Mouse (Mus musculus) CD4-positive, CD25-positive, alpha-beta regulatory T cell, adult 4 months (primary cell): ENCODE measurements around the gene Rxra. TPM values are rescaled to one million over a fixed set of nuclear protein-coding genes. Genes with fewer than 3 reads are reported as not detected.

Source experiments
- ATAC-seq: one replicate; pipeline ENCODE4 v1.8.0; 2017
- polyA plus RNA-seq, 2 experiments: library from polyadenylated mRNA; unstranded; fragments of 100-300 nt; shearing (Covaris generic); gene quantifications; one replicate each; pipeline ENCODE4 v1.2.1; 2017

Gene Rxra
- polyA plus RNA-seq, 2 experiments from 2014 or later: 3.3 to 7.8 TPM

DNA sequence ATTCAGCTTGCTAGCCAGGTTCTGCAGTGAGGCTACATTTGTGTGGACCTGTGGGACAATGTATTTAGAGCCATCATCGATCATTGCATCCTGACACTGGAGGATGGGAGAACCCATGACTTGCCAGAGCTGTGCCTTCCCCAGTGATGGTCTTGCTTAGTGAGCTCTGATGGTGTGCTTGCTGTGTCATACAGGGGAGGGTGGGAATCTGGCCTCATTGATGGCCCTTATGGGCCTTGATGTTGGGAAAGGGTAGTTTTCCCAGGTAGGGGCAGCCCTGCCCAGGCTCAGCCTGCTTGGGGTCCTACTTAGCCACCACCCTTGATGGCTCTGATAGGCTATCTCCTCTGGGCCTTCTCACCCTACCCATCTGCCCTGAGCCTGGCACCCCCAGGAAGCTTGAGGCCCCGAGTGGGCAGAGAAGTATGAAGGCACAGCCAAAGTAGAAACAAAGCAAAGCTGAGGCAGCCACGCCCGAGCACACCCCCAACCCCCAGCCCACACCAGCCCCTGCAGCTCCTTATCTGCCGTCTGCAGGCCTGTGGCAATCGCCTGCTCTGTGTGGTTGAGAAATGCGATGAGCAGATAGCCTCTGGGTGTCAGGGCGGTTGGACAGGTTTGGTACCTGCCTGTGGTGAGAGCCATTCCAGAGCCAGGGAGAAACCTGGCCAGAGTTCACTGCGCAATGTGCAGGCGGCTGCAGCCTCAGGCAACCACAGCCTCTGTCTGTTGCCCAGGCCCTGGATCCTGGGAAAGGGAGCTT lies 26.8 kb downstream of the Rxra start:
- ATAC-seq: no peak

DNA sequence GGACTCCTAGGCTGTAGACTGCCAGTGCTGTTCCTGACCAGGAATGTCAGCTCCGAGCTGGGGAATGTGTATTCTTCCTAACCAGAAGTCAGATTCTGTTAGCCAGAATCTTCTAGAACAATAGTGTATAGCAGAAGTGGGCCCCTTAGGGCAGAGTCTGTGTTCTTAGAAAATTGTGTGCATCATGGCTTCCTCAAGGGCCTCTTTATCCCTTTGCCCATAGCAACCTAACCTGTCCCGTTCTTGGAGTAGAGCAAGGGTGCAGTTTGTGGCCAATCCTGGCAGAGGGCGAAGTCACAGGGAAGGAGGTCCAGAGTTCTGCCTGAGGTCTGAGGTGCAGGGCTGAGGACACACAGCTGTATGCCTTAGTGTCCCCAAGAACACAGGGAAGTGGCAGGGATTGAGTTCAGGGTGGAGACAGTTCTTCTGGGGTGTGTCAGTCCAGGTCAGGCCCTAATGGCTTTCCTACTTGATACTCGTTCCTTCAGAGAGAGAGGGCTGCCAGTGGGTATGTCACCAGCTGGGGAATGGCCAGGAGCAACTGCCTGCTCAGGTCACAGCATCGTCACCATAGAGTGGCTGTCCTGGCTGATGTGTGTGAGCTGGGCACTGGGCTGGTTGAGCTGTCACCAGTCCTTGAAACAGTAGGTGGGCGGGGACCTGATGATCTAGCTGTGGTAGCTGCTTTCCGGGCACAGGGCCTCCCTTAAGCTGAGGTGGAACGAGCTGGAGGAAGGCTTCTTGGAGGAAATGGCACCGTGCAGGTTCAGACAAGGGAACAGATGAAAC lies 27.8 kb downstream of the Rxra start:
- peak; percentile 54 for ATAC-seq

DNA sequence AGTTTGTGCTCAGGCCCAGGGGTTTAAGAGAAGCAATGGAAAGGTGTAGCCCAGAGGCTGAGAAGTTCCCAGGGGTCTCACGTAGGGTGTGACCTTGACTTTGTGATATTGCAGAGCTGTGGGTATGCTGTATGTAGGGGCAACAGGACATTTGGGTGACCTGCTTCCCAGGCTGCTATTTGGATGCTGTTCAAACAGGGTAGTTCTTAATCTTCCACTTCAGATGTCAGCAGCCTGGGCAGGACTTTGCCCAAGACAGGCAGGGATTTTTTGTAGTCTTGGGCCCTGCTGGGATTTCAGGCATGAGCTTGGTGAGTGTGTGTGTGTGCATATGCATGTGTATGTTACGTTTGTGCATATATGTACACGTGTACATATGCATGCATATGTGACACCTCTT lies 28.4 kb downstream of the Rxra start:
- no peak for ATAC-seq

DNA sequence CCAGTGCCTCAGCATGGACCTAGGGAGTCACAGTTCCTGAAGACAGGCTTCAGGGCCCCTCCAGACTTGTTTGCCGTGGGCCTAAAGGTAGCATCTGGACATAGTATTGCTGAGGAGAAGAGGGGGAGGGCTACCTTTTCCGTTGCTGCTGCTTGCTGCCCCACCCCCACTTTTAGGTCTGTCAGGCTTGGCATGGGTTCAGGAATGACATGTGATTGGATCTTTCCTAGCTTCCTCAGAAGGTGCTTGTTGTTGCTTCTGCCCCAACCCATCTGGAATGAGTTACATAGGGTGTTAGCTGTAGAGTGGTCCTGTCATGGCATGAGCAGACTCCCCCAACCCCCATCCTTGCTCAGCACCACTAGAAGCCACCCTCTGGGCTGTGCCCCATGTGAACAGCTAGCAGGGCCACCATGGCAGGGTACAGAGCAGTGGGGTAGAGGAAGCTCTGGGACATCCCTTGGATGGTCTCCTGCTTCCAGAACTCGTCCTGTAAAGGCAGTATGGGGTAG lies 34.7 kb downstream of the Rxra start:
- no peak for ATAC-seq

DNA sequence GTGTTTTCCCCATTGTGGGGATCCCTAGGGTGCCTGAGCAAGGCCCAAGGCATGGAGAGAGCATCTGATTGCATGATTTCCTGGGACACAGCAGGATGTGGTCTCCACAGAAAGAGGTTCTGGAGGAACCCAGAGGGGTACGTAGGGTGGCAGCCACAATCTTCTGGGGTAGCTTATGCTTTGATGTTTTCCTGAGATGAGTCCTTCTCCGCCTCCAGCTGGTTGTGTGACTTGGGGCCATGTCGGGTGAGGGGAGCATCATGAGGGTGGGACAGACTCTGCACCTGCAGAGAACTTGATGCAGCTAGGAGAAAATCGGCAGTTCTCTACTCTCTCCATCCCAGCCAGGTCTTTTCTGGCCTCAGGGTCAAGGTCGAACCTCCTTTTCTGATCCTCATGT lies 36.4 kb downstream of the Rxra start:
- no peak for ATAC-seq

DNA sequence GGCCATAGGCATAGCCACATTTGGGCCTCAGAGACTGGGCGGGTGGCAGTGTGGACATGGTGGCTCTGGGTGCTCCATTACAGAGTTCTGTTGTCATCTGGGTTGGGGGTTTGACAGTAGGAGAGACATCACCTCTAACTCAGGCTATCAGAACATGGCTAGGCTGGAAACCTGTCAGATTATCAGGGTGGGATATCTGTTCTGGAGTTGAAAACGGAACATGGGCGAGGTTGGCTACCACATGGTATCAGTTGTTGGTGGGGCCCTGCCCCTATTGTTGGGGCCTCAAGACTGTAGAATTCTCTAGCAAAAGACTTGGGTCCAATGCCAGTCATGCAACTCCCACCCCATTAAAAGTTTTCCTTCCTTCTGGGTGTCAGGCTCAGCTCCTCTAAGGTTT lies 37.1 kb downstream of the Rxra start:
- no peak for ATAC-seq

DNA sequence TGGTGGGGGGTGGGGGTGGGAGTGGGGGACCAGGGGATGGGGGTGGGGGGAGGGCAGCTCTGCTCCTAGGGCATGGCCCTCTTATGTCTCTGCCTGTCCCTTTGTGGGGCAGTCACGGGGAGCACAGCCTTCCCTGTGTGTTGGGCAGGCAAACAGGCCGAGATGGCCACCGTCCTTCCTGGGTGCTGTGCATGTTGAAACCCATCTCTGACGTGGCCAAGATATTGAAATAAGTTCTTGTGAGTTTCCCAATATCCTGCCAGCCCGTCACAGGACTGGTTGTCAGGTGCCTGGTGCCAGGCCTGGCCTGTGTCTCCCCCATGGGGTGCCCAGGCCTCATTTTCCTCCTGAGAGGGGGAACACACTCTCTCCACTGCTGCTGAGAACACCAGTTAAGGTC lies 37.9 kb downstream of the Rxra start:
- ATAC-seq: no peak

DNA sequence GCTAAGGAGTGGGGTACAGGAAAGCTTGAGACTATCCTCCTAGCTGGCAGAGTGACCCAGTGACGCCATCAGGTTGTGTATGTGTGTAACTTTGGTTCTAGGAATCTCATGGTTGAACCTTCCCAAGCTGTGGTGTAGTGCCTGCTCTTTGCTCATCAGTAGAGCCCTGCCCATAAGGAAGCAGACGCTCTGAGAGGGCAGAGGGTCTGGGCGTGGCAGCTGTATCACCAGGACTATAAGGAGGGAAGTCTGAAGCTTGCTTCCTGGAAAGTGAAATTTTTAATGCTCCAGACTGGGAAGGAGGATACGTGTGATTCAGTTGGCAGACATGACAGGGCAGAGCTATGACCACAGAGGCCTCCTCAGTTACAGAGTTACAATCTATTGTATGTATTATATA lies 39.0 kb downstream of the Rxra start:
- ATAC-seq: no peak

DNA sequence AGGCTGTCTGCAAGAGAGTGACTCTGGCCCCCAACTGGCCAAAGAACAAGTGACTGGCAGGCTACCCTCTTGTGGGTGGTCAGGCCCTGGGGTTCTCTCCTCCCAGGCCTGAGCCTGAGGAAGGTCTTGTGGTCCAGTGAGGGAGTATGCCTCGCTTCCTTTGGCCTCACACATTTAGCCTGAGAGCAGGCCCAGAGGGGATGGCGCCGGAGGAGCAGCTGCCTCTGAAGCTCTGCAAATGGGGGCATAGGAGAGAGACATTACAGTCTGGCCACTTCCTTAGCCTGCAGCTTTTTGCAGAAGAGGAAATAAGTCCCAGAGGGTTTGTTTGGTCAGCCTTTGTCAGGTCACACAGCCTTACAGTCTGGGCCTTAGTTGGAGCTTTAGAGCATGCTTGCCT lies 40.1 kb downstream of the Rxra start:
- no peak for ATAC-seq

DNA sequence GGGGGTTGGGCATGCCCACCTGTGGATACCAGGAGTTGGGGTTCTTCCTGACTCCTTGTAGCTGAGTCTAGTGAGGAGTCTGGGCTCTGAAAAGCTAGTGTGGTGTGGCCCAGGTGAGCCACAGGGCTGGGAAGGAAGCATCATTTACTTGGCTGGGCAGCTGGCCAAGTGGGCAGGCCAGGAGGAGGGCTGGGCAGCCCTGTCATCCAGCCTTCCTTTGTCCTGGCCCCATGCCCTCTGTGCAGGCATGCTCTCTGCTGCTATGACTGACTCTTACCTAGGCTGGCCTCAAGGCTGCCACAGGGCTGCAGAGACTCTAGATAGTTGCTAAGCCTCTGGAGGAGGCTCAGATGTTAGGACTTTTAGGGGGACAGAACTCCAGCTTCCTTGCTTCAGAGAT lies 42.0 kb downstream of the Rxra start:
- no peak for ATAC-seq

DNA sequence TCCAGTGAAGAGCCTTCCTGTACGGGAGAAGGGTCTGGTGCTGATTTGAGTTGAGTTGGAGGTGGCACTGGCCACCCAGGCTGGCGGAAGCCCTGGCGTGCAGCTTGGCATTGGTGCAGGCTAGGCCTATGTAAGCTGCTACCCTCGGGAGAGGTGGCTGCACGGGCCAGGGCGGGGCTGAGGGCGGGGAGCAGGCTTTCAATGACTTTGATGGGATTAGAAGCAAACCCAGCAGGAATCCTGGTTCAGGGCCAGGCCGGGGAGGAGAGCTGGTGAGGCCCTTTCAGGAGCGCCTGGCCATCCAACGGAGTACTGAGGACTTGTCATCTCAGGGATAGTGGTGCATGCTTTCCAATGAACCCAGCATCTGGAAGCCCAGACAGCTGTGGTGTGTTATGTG lies 43.4 kb downstream of the Rxra start:
- ATAC-seq: no peak

DNA sequence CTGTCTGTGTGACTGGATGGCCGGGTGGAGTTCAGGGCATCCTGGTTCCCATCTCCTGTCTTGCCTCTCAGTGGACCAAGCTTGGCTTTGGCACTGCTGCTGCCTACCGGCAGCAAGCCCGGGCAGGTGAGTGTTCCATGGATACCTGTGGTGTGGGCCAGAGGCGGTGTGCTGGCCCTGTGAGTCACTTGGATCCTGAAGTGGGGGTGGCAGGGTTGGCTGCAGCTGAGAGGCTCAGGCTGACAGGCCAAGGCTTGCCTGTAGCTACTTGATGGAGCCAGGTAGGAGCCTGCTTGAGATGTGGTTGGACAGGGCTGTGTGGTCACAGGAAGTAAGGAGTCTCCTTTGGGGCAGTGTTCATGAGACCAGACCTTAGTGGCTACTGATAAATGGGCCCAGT lies 45.4 kb downstream of the Rxra start:
- ATAC-seq: no peak

DNA sequence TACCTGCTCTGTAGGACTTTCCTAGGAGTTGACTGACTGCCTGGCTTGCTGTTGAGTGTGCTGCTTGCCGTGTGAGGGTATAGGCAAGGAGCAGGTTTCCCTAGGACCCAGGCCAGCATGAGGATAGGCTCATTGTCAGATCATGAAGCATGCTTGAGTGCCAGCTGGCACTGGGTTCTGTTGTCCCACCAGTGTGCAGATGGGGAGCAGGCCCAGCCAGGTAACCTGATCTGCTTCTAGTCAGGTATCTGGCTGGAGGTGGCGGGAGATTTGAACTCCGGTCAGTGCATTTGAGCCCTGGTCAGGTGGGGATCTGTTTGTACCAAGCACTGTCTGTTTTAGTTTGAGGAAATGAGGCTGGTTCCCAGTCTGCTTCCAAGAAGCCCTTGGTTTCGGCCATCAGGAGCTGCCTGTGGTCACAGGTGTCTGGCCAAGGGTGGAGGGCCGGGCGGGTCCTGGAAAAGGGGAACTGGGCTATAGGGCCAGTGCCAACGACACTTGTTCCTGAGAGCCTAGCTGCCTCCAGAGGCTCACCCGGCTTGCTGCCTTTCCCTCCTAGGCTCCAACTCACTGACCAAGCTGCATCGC lies 48.6 kb downstream of the Rxra start:
- ATAC-seq: no peak

DNA sequence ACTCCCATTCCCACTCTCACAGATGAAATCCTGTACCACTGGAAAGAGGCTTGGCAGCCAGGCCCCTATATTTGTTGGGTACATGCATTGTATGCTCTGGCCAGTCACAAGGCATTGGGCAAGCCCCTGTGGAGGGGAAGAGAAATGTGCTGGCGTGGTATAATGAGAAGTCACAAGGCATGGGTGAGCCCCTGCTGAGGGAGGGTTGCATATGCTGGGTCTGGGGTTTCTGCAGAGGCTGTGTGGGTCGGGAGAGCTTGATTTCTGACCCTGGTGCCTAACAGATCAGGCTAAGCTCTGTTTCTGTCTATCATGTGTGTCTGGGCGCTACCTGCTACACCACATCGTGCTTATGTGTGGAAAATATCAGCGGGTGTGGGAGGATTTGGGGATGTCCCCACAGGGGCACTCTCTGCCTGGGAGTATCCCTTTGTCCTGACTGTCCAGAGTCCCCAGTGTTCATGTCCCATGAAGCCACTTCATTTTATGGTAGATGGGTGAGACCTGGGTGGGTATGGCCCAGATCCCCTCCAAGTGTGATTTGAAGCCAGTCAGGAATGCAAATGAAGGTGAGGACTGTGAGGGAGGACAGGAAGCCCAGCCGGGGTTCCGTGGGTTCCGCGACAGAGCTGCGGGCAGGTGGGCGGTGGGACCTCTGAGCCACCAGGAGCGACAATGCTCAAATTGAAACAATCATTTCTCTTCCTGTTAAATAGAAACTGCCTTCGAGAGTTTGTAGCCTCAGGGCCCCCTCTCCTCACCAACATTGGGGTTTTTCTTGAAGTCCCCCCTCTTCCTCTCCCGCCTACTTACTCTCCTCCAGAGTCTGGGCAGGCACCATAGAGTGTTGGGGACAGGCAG lies 52.0 kb downstream of the Rxra start:
- peak; percentile 70 for ATAC-seq

DNA sequence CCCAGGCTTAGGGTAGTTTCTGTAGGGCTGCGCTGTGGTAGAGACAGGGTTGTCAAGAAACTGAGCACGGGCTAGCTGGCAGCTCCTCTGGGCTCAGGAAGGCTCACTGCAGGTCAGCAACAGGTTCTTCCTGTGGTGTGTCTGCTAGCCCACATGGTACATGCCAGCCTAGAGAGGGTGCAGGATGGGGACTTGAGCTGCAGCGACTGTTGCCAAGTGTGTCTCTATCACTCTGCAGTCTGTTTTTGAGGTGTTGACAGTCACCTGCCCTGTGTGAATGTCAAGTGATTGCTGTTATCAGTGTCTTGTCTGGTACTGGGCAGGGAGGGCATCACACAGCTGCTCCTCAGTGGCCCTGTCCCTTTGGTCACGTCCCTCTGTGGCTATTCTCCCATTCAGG lies 52.8 kb downstream of the Rxra start:
- ATAC-seq: peak; percentile 17

DNA sequence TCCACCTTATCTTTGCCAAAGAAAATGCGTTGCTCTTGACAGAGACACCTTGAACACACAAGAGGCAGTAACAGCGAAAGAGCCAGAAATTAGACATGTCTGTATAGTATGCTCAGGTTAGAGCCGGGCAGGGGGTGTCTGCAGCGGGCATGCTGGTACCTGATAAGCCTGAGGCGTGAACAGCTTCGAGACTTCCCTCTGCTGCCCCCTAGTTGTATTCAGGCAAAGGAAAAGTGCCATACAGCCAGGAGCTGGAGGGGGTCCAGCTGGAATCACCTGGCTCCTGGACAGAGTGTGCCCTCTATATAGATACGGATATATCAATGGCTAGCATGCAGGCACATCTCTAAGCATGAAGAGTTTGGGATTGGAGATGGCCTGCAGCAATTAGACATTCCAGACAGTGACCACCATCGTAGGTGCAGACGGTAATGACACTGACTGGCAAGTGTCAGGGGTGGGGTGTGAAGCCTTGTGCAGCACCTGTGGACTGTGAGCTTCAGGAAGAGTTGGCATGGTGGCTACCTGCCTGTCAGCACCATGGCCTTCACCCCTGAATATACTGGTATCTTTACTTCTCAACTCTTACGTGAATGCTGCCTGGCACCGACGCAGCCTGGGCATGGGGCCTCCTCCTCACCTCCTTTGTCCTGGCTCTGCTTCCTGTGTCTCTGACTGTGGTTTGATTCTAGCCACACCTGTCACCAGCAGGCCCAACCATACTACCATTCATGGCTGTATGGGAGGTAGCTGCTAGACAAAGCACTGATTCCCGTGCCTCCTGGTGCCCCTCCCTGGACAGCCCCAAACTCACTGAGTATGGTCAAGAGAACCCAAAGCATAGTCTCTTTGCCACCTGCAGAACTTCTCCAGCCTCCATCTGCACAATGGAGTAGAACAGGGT lies 54.0 kb downstream of the Rxra start:
- no peak for ATAC-seq

DNA sequence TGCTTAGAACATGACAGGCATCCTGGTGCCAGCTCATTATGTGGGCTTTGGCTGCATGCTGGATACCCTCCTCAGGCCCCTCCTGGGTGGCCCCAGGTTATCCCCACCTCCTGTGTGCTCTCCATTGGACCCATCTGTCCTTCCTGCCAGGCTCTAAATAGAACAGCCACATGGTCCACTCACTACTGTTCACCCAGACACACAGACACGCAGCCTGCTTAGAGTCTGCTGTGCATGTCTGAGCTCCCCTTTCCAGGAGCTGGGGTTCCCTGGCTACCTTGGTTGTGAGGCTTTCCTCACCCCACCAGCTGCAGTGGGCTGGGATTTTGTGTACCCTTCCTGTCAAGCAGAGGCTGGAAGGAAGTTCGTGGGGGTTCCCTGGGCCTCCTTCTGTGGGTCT lies 56.8 kb downstream of the Rxra start:
- no peak for ATAC-seq

DNA sequence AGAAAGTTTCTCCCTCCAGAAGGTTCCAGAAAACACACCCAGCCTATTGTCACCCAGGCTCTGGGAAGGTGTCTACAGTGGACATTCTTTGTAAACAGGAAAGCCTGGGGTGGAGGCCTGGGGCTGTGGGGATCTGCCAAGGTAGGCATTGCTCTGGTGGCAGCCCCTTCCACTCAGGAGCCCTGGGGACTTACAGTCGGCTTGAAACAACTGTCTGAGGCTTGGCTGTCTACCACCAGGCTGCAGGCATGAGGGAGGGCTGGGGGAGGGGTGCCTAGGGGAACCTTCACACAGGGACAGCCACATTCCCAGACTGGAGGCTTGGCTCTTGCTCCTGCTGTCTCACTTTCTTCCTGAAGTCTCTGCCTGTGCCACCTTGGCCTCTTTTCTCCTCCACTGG lies 58.1 kb downstream of the Rxra start:
- no peak for ATAC-seq

DNA sequence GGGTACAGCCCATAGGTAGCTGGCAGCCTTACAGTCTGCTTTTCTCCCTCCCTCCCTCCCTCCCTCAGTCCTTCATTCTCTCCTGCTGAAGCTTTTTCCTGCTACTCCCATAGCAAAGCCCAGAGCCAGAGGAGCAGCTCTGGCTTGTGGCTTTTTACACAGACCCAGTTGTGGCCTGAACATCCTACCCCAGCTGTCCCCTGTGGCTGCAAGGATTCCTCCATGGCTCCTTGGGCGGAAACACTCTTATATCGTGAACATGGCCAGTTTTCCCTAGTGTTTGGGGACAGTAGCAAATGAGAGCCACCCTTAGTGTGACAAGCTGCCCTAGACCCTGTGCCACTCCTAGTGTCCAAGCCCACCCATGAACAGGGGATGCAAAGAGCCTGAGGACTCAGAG lies 58.6 kb downstream of the Rxra start:
- ATAC-seq: no peak

DNA sequence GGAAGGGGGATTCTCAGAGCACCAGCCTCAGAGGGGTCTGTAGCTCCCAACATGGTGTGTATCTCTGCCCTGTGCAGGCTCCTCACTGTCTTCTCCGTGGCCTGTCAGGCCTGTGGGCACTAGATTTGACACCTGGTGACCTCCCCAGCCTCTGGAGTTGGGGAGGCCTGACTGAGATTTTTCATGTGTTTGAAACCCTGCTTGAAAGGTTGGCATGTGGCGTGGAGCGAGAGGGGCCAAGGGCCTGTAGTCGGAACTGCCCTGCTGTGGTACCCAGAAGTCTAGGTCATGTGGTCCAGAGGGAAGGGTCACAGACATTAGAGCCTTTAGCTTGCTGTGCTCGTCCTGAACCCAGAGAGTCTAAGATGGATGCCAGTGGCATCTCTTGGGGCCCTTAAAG lies 60.6 kb downstream of the Rxra start:
- no peak for ATAC-seq

DNA sequence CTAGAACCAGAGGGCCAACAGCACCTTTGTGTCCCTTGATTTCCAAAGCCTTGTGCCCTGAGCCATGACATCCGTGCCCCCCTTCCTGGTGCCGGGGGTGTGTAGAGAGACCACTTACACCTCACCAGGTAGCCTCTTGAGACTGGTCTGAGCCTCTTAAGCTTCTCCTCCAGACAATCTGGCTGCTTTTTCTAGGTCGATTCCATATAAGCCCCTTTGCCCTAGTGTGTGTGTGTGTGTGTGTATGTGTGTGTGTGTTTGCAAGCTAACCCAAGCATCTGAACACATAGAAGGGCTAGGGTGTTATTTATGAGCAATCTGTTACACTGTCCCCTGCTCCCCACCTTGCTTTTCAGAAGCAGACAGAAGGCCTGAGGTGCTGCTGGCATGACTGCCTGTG lies 62.2 kb downstream of the Rxra start:
- ATAC-seq: no peak
